Mouse (Mus musculus) 3T3-L1 (cell line): ENCODE measurements around the gene Pbsn.
"Not testable (repeated sequence)": the region's sequence is repeated elsewhere in the genome, so short reads cannot be mapped to it uniquely, and the experiment has no call there.

ENCODE experiments used
- DNase-seq: peaks from one replicate; pipeline ENCODE4 v3.0.0-alpha.2; 2015; ENCODE audit warnings: low read depth, low spot score

Pbsn gene

DNA sequence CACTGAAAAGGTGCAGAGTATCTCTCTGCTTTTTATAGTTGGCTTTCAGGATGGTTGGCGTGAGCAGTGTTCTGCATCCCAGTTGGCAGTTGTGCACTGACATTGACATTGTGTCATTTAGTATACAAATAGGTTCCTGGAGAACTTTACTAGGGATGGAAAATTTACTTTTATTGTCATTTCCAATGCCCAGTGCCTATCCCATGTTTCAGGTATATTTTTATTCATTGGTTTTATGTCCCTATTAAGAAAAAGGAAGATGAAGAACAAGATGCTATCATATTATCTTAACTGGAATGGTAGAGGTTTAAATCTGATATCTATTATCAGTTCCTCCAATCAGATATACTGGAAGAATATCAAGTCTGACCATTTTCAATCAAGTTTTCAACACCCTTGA lies at the start of gene Pbsn:
Pbsn (minus strand) TSS at position 101 of the 400 bp plus-strand sequence.
- no peak for DNase-seq

DNA sequence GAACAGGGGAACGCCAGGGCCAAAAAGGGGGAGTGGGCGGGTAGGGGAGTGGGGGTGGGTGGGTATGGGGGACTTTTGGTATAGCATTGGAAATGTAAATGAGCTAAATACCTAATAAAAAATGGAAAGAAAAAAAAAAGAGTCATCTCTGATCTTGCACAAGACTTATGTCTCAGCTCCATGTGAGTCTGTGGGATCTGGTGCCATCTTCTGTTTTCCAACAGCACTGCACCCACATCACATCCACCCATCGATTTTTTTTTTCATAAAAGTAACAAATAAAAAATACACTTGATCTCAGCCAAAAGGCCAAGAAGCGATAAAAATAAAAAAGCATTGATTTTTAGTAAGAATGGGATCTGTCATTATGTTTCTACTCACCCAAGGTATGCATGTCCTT lies 26.6 kb upstream of the Pbsn start:
- DNase-seq, result peak; percentile 51

GRCm38 (mm10) chrX:77864458-77864857 lies 11.0 kb upstream of the Pbsn start, which contains the start of gene Gm14744:
TSS of gene Gm14744 (plus strand) at chrX:77864758.
- DNase-seq, result not testable (repeated sequence)

DNA sequence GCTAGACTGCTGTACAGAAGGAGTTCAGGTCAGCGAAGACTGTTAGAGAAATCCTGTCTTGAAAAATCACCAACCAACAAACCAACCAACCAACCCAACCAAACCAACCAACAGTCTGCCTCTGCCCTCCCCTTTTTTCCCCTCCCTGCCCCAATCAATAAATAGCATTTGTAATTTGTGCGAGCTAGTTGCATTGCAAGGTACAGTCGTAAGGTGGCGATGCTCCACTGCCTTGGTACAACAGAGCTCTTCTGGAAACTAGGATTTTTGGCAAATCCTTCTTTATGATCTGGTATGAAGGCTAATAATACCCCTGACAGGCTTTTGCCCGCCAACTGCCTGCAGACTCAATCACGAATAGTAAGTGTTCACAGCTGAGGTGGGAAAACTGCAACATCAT lies 41.4 kb downstream of the Pbsn start:
- no peak for DNase-seq

DNA sequence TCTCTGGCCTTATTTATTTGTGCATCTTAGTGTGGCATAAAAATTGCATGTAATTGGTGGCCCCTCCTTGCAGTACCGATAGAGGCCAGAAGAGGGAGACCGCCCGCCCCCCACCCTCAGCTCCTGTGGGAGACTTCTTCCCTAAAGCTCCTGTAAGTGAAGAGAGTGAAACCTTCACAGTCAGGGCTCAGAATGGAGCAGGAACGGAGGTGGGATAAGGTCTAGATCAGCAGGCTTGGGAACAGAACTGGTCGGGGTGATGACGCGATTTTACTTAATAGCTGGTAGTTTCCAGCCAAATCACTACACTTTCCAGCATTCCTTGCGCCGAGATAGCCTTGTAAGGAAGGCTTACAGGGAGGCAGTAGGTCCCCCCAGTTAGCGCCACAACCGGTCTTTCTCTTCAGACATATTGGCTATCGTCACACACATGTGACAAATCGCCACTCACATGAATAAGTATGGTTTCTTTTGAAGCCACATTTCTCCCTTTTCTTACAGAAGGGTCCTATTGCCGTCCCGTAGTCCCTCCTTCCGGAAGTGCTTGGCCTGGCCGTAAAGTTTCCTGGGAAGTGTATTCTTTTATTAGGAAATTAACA lies 42.7 kb downstream of the Pbsn start:
- peak; percentile 78 for DNase-seq

GRCm38 (mm10) chrX:77808602-77809001 lies 44.8 kb downstream of the Pbsn start:
- peak; percentile 62 for DNase-seq

DNA sequence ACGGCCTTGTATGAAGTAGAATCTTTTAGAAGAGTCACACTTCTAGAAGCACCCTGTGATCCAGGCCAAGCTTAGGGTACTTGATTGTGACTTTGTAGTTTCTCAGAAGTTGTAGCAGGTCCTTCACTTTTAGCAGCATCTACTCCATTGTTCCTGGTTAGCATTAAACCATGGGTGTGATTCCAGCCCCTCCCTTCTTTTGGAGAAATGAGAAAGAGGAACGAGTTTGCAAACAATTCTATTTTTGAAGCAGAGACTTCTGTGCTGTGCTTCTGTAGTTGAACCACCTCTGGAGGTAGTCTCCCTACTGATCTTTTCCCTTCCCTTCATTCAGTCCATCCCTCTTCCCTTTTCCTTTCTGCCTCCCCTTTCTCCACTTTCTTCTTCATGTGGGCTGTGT lies 51.1 kb downstream of the Pbsn start:
- DNase-seq, result no peak

- DNase-seq, result no peak
These were observed 51.9 kb downstream of the Pbsn start for GRCm38 (mm10) chrX:77801543-77801942.

DNA sequence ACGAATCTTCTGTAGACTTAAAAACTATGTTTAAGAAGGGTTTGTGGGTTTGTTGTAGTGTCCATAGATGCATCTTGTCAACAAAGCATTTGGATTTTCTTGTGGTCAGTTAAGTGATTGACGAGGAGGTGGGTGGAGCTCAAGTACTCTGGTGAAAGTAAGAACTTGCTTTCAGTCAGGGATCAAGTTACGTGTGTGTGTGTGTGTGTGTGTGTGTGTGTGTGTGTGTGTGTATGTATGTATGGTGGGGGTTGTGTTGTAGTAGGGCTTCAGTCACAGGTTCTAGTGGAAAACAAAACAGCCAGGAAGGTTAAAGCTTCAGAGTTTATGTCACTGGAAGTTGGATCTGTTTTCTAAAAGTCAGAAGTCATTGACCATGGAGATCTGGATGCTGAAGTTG lies 53.9 kb downstream of the Pbsn start:
- no peak for DNase-seq

DNA sequence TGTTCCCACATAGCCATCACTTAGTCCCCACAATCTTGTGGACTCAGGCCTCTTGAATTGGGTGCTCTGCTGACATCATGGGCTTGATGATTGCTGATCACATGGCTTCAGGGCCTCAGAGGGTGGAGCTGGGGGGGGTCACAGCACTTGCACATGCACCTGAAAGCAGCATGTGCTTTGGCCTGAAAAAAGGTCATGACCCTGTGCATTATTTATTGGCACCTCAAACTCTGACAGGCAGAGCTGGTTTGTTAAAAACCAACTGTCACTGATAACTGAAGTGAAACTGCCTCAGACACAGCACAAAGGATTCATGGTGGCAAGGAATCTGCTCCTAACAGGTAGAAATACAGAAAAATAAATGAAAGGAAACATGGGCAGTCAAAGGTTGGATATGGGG lies 55.6 kb downstream of the Pbsn start:
- no peak for DNase-seq

GRCm38 (mm10) chrX:77796916-77797315 lies 56.5 kb downstream of the Pbsn start:
- peak; percentile 4 for DNase-seq

DNA sequence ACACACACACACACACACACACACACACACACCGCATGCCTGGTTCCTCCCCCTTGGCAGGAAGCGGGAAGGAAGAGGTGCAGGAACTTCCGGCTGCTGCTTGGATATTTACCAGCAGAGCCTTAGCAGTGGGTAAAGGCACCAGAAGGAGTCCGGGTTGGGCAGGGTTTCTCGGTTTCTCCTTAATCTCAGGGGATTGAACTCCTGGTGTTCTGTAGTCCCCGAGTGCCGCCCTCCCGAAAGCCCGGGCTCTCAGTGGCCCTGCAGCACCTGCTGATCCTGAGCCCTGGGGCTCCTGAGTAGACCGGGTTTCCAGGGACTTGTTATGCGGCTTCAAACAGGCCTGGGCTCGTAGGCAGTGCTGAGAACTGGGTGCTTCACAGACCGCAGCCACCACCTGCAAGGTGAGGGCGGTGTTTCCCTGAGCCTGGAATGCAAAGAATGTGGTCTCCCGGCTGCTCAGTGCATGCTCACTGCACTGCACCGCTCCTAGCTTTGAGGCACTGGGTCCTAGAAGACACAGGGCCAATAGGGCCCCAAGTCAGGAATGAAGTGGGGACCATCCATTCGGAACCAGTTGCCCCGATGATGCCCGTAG lies 57.1 kb downstream of the Pbsn start, which contains the start of gene Prkx:
Prkx (minus strand) TSS at position 41 of the 598 bp plus-strand sequence.
- peak; percentile 57 for DNase-seq

DNA sequence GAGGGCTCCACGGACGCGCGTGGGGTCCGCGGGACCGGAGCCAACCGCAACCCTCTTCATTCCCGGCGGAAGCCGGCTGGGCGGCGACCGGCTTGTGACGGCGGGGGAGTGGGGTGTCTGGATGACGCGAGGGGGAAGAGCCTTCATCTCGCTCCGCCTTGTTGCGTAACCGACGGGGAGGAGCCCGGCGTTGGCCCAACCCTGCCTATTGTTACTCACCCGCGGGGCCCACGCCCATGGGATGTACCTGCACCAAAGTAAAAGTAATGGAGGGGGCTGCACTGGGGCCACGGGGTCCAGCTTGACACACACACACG lies 57.6 kb downstream of the Pbsn start:
- peak; percentile 82 for DNase-seq

GRCm38 (mm10) chrX:77794962-77795857 lies 58.2 kb downstream of the Pbsn start:
- peak; percentile 21 for DNase-seq

GRCm38 (mm10) chrX:77788675-77789074 lies 64.7 kb downstream of the Pbsn start:
- no peak for DNase-seq
